Mouse (Mus musculus): Measurements from ENCODE around the gene Tet3. TPM values are rescaled to one million over a fixed set of nuclear protein-coding genes. Genes with fewer than 3 reads are reported as not detected.

Gene Tet3
- polyA plus RNA-seq (2015; fragmentation: Nextera tagmentation; extraction: Ambion mirVana): 69.8 and 75.4 TPM in 2 replicates

DNA sequence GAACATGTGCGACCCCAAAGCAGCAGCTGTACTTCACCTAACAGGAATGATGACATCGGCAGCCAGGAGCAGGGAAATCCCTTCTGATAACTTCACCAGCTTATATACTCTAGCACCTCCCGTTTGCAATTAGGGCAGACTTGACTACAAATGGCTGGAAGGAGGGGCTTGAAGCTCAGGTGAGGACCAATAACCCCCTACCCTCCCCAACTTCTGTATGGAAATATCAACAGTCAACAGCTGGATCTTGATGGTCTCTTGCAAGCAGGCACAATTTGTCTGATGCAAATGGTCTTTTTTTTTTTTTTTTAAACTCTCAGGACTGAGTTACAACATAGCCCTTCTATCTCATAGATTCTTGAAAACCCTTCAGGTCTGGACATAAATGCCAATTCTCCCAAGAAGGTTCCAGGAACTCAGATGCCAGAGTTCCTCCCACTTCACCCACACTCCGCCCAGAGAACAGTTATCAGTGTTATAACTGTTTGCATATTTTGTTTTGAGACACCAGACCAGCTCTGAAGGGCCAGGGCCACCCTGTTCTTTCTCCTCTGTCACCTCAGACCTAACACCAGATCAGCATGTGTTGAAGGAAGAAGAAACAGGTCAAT lies at the start of gene Tet3:
Gene Tet3 (minus strand): TSS at position 51 of the 611 bp plus-strand sequence.
- H3K9me3 ChIP-seq: no peaks in the 10 kb centered on the region
- ATAC-seq (ENCODE audit: low FRiP score): no peak
- peaks cover 28% of the 10 kb centered on the region for H3K4me1 ChIP-seq (replicated peaks)
- H3K27ac ChIP-seq: no peak within 1 kb of the TSS
- no peak within 1 kb of the TSS for H3K4me3 ChIP-seq
- no peaks in the 10 kb centered on the region for H3K36me3 ChIP-seq
- H3K4me2 ChIP-seq: no peak within 1 kb of the TSS
- no peak within 1 kb of the TSS for H3K9ac ChIP-seq
- H3K27me3 ChIP-seq: 0 out of 2 replicates have a peak, but pooled peaks cover 4% of the 10 kb centered on the region
- WGBS: 87% methylated on average over 4 of the region's 4 CpGs

DNA sequence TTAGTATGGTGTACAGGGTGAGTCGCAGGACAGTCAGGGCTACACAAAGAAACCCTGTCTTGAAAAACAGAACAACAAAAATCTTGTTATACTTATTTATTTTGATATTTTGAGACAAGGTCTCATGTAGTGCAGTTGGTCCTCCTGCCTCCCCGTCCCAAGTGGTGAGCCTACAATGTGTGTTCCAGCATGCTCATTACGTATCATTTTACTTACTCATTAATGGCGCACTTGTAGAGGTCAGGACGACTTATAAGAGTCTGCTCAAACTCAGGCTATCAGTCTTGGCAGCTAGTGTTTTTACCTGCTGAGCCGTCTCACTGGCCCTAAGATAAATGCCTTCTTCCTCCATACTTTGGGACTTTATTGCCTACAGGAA lies 48.3 kb upstream of the Tet3 start:
- WGBS: 34% methylated on average over 6 of the region's 6 CpGs
- H3K27me3 ChIP-seq: no peaks in the 10 kb centered on the region
- H3K9ac ChIP-seq: peak overlapping the region; percentile 53
- H3K9me3 ChIP-seq: no peaks in the 10 kb centered on the region
- peaks cover 12% of the 10 kb centered on the region for H3K36me3 ChIP-seq
- H3K4me2 ChIP-seq: peak overlapping the region; percentile 55
- peaks cover 26% of the 10 kb centered on the region for H3K4me1 ChIP-seq (replicated peaks)
- H3K27ac ChIP-seq: peak overlapping the region; percentile 97
- H3K4me3 ChIP-seq: peak overlapping the region; percentile 70
- peak; percentile 30; the same call in 1 of the 2 replicates for ATAC-seq (ENCODE audit: low FRiP score)

DNA sequence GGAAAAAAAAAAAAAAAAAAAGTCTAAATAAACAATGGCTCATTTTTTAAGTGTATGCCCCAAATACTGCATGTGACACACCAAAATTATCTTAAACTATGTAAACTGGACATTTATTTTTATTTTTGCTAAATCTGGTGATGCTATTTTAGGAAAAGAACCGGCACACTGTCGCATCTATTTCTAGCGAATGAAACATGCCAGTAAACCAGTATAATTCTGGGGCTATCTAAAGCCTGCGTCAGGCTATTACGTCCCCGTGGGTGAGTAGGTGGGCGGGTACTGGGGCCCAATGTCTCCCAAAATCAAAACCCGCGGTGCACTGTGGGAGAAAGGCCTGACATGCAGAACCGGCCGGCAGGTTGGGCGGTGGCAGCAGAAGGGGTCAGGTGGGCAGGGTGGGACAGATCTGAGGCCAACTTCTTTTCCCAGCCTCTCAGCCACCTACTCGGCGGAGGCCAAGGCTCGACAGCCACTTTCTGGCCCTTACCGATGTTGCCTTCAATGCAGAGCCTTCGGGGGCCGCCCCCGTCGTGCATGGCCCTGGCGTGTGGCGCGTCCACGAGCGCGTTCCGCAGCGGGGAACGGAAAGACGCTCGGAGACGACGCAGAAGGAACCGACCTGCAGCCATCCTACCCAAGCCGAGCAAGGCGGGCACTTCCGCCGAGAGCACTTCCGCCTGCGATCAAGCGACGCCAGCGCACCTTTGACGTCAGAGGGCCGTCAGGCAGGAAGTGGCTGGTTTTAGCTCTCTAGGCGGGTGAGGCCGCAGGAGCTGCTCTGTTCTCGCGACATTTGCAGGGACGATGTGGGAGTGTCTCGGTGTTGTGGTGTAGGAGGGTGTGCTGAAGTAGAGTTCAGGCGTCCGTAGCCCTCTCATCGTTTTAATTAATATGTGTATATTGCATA lies 47.6 kb upstream of the Tet3 start, which contains the start of gene Dguok:
Gene Dguok (minus strand): TSS at position 712 of the 910 bp plus-strand sequence.
- Histone ChIP-seq H3K9ac (peak within 1 kb of the TSS; percentile 86), H3K4me1 (replicated peaks) (peaks cover 26% of the 10 kb centered on the region), H3K4me3 (peak within 1 kb of the TSS; percentile 70), H3K27me3 (no peaks in the 10 kb centered on the region), H3K27ac (peak within 1 kb of the TSS; percentile 97), H3K4me2 (peak within 1 kb of the TSS; percentile 76), H3K9me3 (no peaks in the 10 kb centered on the region), H3K36me3 (peaks cover 13% of the 10 kb centered on the region)
- peak; percentile 100 for ATAC-seq (ENCODE audit: low FRiP score)
- WGBS: under 1% methylated on average over 54 of the region's 54 CpGs

DNA sequence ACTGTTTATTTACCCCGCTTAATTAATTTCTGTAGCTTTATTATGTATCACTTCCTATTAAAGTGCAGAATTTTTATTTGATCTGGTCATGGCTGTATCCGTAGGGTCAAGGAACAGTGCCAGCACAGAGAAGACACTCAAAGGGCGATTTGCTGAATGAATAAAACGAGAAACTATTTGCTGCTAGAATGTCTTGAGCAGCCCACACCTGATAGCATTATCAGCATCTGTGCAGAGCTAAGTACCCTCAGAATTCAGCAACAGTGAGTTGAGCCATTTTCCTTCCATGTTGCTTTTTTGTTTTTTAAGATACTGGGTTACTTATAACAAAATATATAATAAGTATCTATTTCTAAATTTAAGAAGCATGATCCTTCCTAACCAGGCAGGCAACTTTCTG lies 46.7 kb upstream of the Tet3 start:
- Histone ChIP-seq H3K4me3 (peak overlapping the region; percentile 70), H3K9ac (peak overlapping the region; percentile 86), H3K36me3 (peaks cover 16% of the 10 kb centered on the region), H3K9me3 (no peaks in the 10 kb centered on the region), H3K4me1 (replicated peaks) (peaks cover 26% of the 10 kb centered on the region), H3K27me3 (no peaks in the 10 kb centered on the region), H3K4me2 (peak overlapping the region; percentile 76), H3K27ac (no peak overlapping the region)
- WGBS: 94% methylated on average over 4 of the region's 4 CpGs
- no peak for ATAC-seq (ENCODE audit: low FRiP score)

DNA sequence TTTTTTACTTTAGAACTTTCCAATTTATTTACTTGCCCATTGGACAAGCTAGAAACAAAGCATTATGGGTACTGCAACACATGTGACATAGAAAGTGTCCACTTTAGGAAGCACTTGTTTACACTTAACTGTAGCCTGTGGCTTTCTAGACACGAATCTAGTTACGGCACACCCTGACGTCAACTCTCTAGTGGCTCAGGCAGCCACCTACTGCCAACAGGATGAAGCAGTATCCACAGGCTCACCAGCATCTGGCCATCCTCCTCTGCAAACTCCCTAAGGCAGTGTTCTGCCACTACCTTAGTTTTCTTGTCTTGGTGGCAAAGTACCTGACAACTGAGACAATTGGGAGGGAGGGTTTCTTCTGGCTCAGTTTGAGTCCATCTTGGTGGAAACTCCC lies 44.5 kb upstream of the Tet3 start:
- Histone ChIP-seq H3K27ac (no peak overlapping the region), H3K9ac (no peak overlapping the region), H3K36me3 (peaks cover 18% of the 10 kb centered on the region), H3K4me2 (no peak overlapping the region), H3K4me3 (no peak overlapping the region), H3K4me1 (replicated peaks) (peaks cover 26% of the 10 kb centered on the region), H3K27me3 (no peaks in the 10 kb centered on the region), H3K9me3 (no peaks in the 10 kb centered on the region)
- no peak for ATAC-seq (ENCODE audit: low FRiP score)
- 92% methylated on average over 3 of the region's 3 CpGs for WGBS

DNA sequence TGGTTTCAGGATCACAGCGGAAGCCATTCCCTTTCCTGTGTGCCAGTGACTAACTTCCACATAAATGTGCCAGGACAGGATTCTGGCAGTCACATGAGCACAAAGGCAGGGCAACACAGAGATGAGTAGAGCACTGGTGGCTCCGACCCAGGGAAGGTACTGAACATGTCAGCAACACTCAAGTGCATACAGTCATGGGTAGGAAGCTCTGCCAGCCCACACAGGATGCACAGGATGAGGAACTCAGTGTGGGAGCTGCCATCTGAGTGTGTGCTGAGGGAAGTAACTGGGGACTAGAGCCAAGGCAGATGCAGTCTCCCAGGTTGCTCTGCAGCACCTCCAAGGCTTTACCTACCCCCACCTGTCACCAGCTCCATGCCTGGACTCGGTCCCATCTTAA lies 43.8 kb upstream of the Tet3 start:
- no peak for ATAC-seq (ENCODE audit: low FRiP score)
- Histone ChIP-seq H3K4me3 (no peak overlapping the region), H3K4me1 (replicated peaks) (peaks cover 26% of the 10 kb centered on the region), H3K4me2 (no peak overlapping the region), H3K36me3 (peaks cover 18% of the 10 kb centered on the region), H3K27ac (no peak overlapping the region), H3K27me3 (no peaks in the 10 kb centered on the region), H3K9ac (no peak overlapping the region), H3K9me3 (no peaks in the 10 kb centered on the region)
- 92% methylated on average over 3 of the region's 3 CpGs for WGBS

DNA sequence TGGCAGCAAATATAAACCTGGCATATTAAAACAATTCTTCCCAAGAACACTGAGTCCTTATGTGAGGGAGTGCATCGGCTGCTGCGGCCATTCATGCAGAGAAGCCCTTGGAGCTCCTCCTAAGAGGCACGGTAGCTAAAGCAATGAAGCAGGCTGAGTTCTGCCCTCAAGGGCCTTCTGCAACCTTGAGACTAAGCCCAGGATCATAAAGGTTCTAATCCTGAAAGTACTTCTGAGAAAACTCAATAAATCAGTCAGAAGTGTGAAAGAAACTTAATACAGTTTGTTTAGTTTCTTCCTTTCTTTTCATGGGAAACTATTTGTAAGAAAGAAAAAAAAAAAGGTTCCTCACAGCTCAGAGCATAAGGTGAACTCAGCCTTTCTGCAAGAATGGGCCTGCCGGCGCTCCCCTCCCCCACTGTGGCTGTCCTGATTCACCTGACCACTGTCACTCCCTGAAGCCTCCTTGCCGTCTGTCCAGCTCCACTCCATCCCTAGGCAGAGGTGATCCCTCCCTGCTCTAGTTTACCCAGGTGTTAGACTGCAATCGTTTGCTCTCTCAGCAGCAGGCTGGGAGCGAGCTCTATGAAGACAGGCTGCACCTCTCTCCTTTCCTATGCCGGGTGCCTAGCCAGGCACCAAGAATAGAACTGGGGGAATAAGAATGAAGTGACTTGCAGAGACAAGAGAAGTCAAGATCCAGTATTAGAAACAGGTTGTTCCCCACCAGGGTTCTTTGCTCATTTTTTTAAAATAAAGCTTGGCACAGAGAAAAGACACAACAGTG lies 42.8 kb upstream of the Tet3 start:
- 70% methylated on average over 9 of the region's 9 CpGs for WGBS
- no peak overlapping the region for H3K27ac ChIP-seq
- no peak overlapping the region for H3K4me3 ChIP-seq
- H3K4me2 ChIP-seq: no peak overlapping the region
- no peaks in the 10 kb centered on the region for H3K9me3 ChIP-seq
- no peak overlapping the region for H3K9ac ChIP-seq
- H3K27me3 ChIP-seq: no peaks in the 10 kb centered on the region
- H3K4me1 ChIP-seq (replicated peaks): peaks cover 20% of the 10 kb centered on the region
- no peak for ATAC-seq (ENCODE audit: low FRiP score)
- peaks cover 18% of the 10 kb centered on the region for H3K36me3 ChIP-seq

DNA sequence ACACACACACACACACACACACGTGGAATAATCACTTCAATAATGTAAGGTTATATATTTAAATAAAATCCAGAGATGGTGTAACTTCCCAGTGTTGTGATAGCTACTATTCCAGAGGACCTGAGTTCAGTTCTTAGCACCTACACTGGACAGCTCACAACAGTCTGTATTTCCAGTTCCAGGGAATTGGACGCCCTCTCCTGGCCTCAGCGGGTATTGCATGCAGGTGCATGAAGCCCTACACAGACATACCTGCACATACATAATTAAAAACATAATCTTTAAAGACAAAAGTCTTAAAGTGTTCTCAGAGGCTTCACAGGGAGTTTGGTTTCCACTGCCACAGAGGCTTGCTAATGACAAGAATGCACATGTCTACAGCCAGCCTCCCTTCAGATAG lies 41.6 kb upstream of the Tet3 start:
- Histone ChIP-seq H3K9me3 (no peaks in the 10 kb centered on the region), H3K4me1 (replicated peaks) (peaks cover 13% of the 10 kb centered on the region), H3K9ac (no peak overlapping the region), H3K4me2 (no peak overlapping the region), H3K27me3 (no peaks in the 10 kb centered on the region), H3K4me3 (no peak overlapping the region), H3K27ac (no peak overlapping the region), H3K36me3 (peaks cover 27% of the 10 kb centered on the region)
- no peak for ATAC-seq (ENCODE audit: low FRiP score)
- 63% methylated on average over 3 of the region's 3 CpGs for WGBS

DNA sequence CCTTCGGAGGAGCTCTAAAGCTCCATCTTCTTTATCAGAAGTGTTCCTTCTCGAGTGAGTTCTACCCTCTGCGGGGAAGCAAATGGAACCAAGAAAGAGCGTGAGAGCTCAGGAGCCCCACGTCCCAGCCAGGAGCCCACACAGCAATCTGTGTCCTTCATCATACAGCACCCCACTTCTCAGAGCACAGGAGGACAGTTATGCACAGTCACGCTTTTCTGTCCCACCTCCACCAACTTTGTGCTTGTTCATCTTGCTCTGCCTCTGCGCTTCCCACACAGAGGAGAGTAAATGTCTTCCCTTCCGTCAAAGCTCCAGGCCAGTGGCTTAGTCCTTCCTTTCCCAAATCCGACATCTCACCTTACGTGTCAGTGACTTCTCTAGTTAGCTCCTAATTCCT lies 40.2 kb upstream of the Tet3 start:
- Histone ChIP-seq H3K4me1 (replicated peaks) (0 out of 2 replicates have a peak, but pooled peaks cover under 1% of the 10 kb centered on the region), H3K9ac (no peak overlapping the region), H3K4me2 (no peak overlapping the region), H3K4me3 (no peak overlapping the region), H3K27ac (no peak overlapping the region), H3K27me3 (no peaks in the 10 kb centered on the region), H3K9me3 (no peaks in the 10 kb centered on the region), H3K36me3 (peaks cover 32% of the 10 kb centered on the region)
- WGBS: 93% methylated on average over 10 of the region's 10 CpGs
- ATAC-seq (ENCODE audit: low FRiP score): no peak

DNA sequence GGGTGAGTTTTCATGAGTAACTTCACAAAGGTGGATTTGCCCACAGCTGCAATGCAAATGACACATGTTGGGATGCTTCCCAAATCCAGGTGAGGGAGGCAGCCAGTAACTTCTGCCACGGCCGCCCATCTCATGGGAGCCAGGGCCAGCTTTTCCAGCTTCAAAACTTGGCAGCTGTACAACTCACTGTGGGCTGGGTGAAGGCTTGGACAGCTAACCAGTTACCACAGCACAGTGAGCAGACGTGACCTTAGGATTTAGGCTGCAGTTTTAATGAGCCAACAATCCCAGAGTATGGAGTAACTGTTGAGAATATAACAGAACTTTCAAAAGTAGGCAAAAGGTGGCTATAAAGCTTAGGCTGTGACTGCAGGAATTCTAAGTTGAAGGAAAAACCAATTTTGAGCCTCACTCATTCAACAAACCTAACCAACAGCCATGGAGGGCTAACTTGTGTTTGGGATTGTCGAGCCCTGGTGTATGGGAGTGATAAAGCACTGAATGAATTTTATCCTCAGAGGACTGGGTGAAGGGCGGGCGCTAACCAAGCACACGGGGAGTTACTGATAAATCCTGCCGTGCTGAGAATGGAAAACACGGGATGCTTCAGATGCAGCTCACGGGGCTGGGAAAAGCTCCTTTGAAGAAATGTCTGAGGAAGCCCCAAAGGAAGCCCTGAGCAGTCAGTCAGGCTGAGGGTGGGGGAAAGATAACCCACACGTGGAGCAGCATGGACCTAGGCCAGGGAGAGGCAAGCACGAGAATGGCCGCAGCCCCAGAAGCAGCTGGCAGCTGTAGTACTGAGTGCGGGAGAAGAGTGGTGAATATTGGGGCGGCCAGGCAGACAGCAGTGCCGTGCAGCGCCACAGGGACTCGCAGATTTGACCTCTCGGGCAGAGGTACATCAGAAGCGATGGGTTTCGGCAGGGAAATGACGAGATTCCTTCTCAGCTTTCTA lies 38.1 kb upstream of the Tet3 start:
- Histone ChIP-seq H3K4me2 (no peak overlapping the region), H3K36me3 (peaks cover 31% of the 10 kb centered on the region), H3K27me3 (no peaks in the 10 kb centered on the region), H3K4me3 (no peak overlapping the region), H3K9me3 (no peaks in the 10 kb centered on the region), H3K27ac (0 out of 2 replicates have a peak overlapping the region, but pooled peaks have one; percentile 12), H3K4me1 (replicated peaks) (no peaks in the 10 kb centered on the region), H3K9ac (no peak overlapping the region)
- no peak for ATAC-seq (ENCODE audit: low FRiP score)
- 91% methylated on average over 22 of the region's 22 CpGs for WGBS

DNA sequence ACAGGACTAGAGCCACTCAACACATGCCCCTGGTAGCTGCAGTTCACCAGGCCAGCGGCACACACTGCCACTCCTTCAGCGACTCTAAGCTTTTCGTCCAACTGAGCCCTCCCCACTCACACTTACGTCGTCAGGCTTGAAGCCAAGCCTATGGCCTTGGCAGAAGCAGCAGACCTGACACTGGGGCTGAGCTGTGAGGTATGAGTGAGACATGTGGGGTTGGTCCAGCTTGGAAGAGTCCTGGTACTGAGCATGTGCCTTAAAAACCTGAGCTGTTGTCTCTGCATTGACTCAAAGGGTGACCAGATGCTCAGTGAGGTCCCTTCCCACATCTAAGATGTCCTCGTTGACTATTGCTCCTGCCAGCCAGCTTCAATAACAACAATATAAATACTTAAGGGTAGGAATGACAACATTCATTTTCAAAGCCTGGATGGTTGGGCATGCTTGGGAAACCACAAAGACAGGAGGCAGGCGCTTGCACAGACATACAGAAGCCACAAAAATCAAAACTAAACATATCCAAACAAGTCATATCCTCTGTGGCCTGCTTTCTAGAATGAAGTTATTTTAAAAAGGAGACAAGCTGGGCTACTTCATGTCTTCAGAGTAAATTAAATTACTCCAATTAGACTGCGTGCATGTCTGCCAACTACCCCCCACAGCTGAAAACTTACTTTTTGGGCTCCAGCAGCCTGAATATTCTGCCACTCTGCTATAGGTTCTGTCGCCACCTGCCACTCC lies 37.3 kb upstream of the Tet3 start:
- H3K4me3 ChIP-seq: no peak overlapping the region
- WGBS: 93% methylated on average over 9 of the region's 9 CpGs
- no peak overlapping the region for H3K9ac ChIP-seq
- no peak for ATAC-seq (ENCODE audit: low FRiP score)
- no peak overlapping the region for H3K4me2 ChIP-seq
- H3K9me3 ChIP-seq: no peaks in the 10 kb centered on the region
- H3K4me1 ChIP-seq (replicated peaks): no peaks in the 10 kb centered on the region
- no peak overlapping the region for H3K27ac ChIP-seq
- H3K27me3 ChIP-seq: no peaks in the 10 kb centered on the region
- peaks cover 39% of the 10 kb centered on the region for H3K36me3 ChIP-seq
